Comparison of ENCODE assay signal across 14 mouse cellular contexts in the genomic region with DNA sequence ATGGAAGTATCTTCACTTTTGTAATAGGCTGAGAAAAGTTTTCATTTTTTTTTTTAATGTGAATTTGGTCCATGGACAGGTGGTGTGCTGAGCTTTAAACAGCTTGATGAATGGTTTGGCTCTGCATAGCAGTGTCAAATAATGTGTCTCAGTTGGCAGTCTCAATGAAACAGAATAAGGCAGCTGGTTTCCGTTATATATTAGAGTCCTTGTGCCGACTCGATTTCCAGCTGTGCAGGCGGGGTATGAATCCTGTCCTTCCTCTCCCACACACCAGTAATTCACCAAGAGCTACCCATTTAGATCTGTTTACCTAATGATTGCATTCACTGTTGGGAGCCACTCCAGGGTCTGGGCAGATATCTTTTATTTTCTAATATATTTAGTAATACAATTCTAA.
A peak's percentile ranks its signal among the peaks of the same experiment; 100 is the strongest.
DNase-seq lines count a peak whose midpoint lies in the region; ATAC-seq lines count a peak whose summit lies in the region.
"Had no signal": no experiment of that assay in that cellular context is flagged by ENCODE, and none has a peak within 500 bp of the region (broad histone marks: within the 10 kb centered on the region; RNA-seq: fewer than 3 reads in every experiment).

No protein-coding gene starts in this region.

- H3K4me2 ChIP-seq in kidney, embryonic 16.5 days (replicated peaks; ENCODE audit: low read depth, low read length), result no peak overlapping the region
- H3K4me2 ChIP-seq in intestine, embryonic 15.5 days (replicated peaks), result no peak overlapping the region
- H3K4me2 ChIP-seq: midbrain, embryonic 13.5 days had no signal

- no peak overlapping the region for H3K4me3 ChIP-seq in kidney, embryonic 16.5 days (ENCODE audit: low read length)
- H3K4me3 ChIP-seq in intestine, embryonic 15.5 days (replicated peaks), result no peak overlapping the region
- H3K4me3 ChIP-seq: midbrain, embryonic 13.5 days had no signal

- H3K4me1 ChIP-seq in kidney, embryonic 16.5 days (ENCODE audit: insufficient read depth, low read length), result no peaks in the 10 kb centered on the region
- H3K4me1 ChIP-seq in intestine, embryonic 15.5 days (replicated peaks), result no peaks in the 10 kb centered on the region
- H3K4me1 ChIP-seq: midbrain, embryonic 13.5 days had no signal

- WGBS in kidney, embryonic 16.5 days, result 11% methylated on average over 4 of the region's 4 CpGs
- WGBS in intestine, embryonic 15.5 days, result 43% methylated on average over 4 of the region's 4 CpGs

- DNase-seq in kidney, adult 8-10 months, result no peak
- peak; percentile 16 for DNase-seq in 3T3-L1 (ENCODE audit: low read depth, low spot score)
- peak; percentile 36 for DNase-seq in embryo, embryonic 11.5 days (ENCODE audit: low read depth, low spot score)
- no peak for DNase-seq in ovary, postnatal 14 days (ENCODE audit: low spot score)
- DNase-seq in spleen, postnatal 14 days (ENCODE audit: low spot score in 2 of 2), result no peak
- DNase-seq in layer of hippocampus, adult 9-10 months (ENCODE audit: low spot score), result no peak
- DNase-seq: adrenal gland, postnatal 25 days; cerebellum, adult 18-20 months; gastrocnemius, postnatal 25 days; layer of hippocampus, postnatal 36 days had no signal

- H3K9me3 ChIP-seq in kidney, embryonic 16.5 days (ENCODE audit: low read length), result no peaks in the 10 kb centered on the region
- no peaks in the 10 kb centered on the region for H3K9me3 ChIP-seq in intestine, embryonic 15.5 days
- H3K9me3 ChIP-seq: midbrain, embryonic 13.5 days had no signal

- ATAC-seq in kidney, embryonic 16.5 days (ENCODE audit: low FRiP score, low TSS enrichment), result peak; percentile 78
- peak; percentile 25; the same call in 1 of the 2 replicates for ATAC-seq in intestine, embryonic 15.5 days
- ATAC-seq: midbrain, embryonic 13.5 days had no signal

- no peak overlapping the region for H3K27ac ChIP-seq in kidney, embryonic 16.5 days (ENCODE audit: low read length)
- H3K27ac ChIP-seq in intestine, embryonic 15.5 days, result no peak overlapping the region
- H3K27ac ChIP-seq: midbrain, embryonic 13.5 days had no signal

- H3K9ac ChIP-seq in kidney, embryonic 16.5 days (replicated peaks; ENCODE audit: low read length), result no peak overlapping the region
- H3K9ac ChIP-seq in intestine, embryonic 15.5 days, result no peak overlapping the region
- H3K9ac ChIP-seq: midbrain, embryonic 13.5 days had no signal

- no peaks in the 10 kb centered on the region for H3K27me3 ChIP-seq in kidney, embryonic 16.5 days (ENCODE audit: insufficient read depth, low read length)
- H3K27me3 ChIP-seq in intestine, embryonic 15.5 days (replicated peaks), result no peaks in the 10 kb centered on the region
- H3K27me3 ChIP-seq: CH12.LX; midbrain, embryonic 13.5 days had no signal

- no peaks in the 10 kb centered on the region for H3K36me3 ChIP-seq in kidney, embryonic 16.5 days (ENCODE audit: insufficient read depth, low read length)
- H3K36me3 ChIP-seq in intestine, embryonic 15.5 days, result no peaks in the 10 kb centered on the region
- H3K36me3 ChIP-seq: midbrain, embryonic 13.5 days had no signal

Comparison
In these comparisons a context has a peak if more than half of its experiments do, and no peak if none do; other contexts are left out.
1. DNase-seq: peak in 3T3-L1 (single experiment) and embryo, embryonic 11.5 days (single experiment); none in kidney, adult 8-10 months (0 of 2), ovary, postnatal 14 days (single experiment), spleen, postnatal 14 days (0 of 2) and layer of hippocampus, adult 9-10 months (single experiment).